Mouse (Mus musculus): ENCODE results near the gene Tmem40. TPM values are rescaled to one million over a fixed set of nuclear protein-coding genes. Genes with fewer than 3 reads are reported as not detected.

Gene Tmem40
- total RNA-seq, 1 experiment from 2014 or later = 29.5 TPM

Other genes with a start within 250 kb of the Tmem40 start
- 14.7 and 20.9 TPM in 2 replicates for gene Tsen2, start 217.7 kb downstream of the Tmem40 start, total RNA-seq (2017)
- not detected in 2 replicates for gene Mkrn2os, start 169.8 kb downstream of the Tmem40 start, total RNA-seq (2017)
- gene Mkrn2, start 160.5 kb downstream of the Tmem40 start, total RNA-seq (2017) = 19.9 and 21.8 TPM in 2 replicates
- gene Raf1, start 85.8 kb downstream of the Tmem40 start, total RNA-seq (2017) = 68.9 and 70.8 TPM in 2 replicates
- 3.4 and 3.7 TPM in 2 replicates for gene Cand2, start 12.1 kb upstream of the Tmem40 start, total RNA-seq (2017)
- gene Rpl32, start 46.3 kb upstream of the Tmem40 start, total RNA-seq (2017) = 6,938 and 7,194 TPM in 2 replicates
- gene Efcab12, start 76.0 kb upstream of the Tmem40 start, total RNA-seq (2017) = 0.41 TPM in 1 of 2 replicates, not detected in the other
- gene Mbd4, start 91.0 kb upstream of the Tmem40 start, total RNA-seq (2017) = 21.2 and 23.2 TPM in 2 replicates
- 4.9 and 6.2 TPM in 2 replicates for gene Ift122, start 91.1 kb upstream of the Tmem40 start, total RNA-seq (2017)
- not detected in 2 replicates for gene Rho, start 169.3 kb upstream of the Tmem40 start, total RNA-seq (2017)
- gene H1foo, start 182.5 kb upstream of the Tmem40 start, total RNA-seq (2017) = not detected in 2 replicates
- gene Plxnd1, start 232.6 kb upstream of the Tmem40 start, total RNA-seq (2017) = 8.5 and 14.2 TPM in 2 replicates

All from common myeloid progenitor, adult 5-6 weeks (primary cell).